Mouse (Mus musculus) kidney, embryonic 15.5 days (tissue): ENCODE measurements around the gene Pamr1. TPM values are rescaled to one million over a fixed set of nuclear protein-coding genes. Genes with fewer than 3 reads are reported as not detected.

Experiments used
- ATAC-seq: fragments of 200-750 bp; cut with Nextera tagmentation; replicated peaks from 2 replicates; pipeline ENCODE4 v1.8.0; 2017; ENCODE audit warnings: moderate TSS enrichment; ENCODE audit not compliant: low FRiP score
- H3K27ac ChIP-seq: fragments of 300-500 bp; sonication (generic); 2 replicates; pipeline ENCODE4 v1.5.1; 2015; ENCODE audit warnings: mild to moderate bottlenecking, inconsistent platforms
- H3K27me3 ChIP-seq: fragments of 300-500 bp; sonication (generic); 2 replicates; pipeline ENCODE4 v1.6.1; 2015; ENCODE audit warnings: inconsistent platforms
- H3K36me3 ChIP-seq: fragments of 300-500 bp; sonication (generic); 2 replicates; pipeline ENCODE4 v1.6.1; 2015; ENCODE audit warnings: inconsistent platforms
- H3K4me1 ChIP-seq: fragments of 300-500 bp; sonication (generic); 2 replicates; pipeline ENCODE4 v1.6.1; 2015; ENCODE audit warnings: inconsistent platforms
- H3K4me2 ChIP-seq: fragments of 300-500 bp; sonication (generic); 2 replicates; pipeline ENCODE4 v1.6.1; 2015; ENCODE audit warnings: moderate library complexity, mild to moderate bottlenecking, inconsistent platforms
- H3K4me3 ChIP-seq: fragments of 300-500 bp; sonication (generic); replicated peaks from 2 replicates; pipeline ENCODE4 v1.5.1; 2015; ENCODE audit warnings: mild to moderate bottlenecking, inconsistent platforms
- H3K9ac ChIP-seq: fragments of 300-500 bp; sonication (generic); 2 replicates; pipeline ENCODE4 v1.6.1; 2015; ENCODE audit warnings: mild to moderate bottlenecking, inconsistent platforms
- H3K9me3 ChIP-seq: fragments of 300-500 bp; sonication (generic); replicated peaks from 2 replicates; pipeline ENCODE4 v1.6.1; 2016; ENCODE audit warnings: inconsistent platforms
- WGBS: fragments of 180-500 bp; shearing (Covaris S2); methylation state at CpG from one replicate; pipeline ENCODE4 v1.1.7; 2015; ENCODE audit warnings: mixed read lengths; 5-methylcytosine and 5-hydroxymethylcytosine counted together
- polyA plus RNA-seq: library from polyadenylated mRNA; unstranded; fragments of >200 nt; fragmentation: Nextera tagmentation; extraction: Ambion mirVana; gene quantifications from 2 replicates; pipeline ENCODE4 v1.2.1, GENCODE M21; 2015

Pamr1 gene
- polyA plus RNA-seq: 26.0 and 27.9 TPM in 2 replicates

DNA sequence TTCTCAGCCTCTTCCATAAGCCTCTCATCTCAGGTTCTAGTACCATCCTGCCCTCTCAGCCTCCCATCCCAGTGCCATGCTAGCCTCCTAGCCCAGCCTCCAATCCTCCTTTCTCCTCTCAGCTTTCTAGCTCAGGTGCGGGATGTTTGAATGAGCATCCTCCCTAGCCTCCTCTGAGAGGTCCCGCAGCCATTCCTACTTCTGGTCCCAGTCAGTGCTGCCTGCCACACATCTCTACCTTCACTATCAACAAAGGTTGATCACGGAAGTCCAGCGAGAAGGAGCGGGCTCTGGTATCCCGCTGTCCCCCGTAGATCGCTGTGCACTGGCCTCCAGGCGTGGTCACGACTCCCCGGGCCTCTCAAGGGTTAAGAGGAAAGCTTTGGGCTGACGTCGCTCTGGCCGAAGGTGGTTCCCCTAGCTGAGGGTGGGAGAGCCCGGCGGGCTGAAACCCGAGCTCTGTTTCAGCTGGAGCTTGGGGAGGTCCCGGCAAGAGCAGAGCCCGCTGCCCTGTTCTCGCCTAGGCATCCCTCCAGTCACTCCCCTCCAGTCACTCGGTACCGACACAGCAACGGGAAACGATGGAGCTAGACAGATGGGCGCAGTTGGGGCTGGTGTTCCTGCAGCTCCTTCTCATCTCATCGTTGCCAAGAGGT is at the start of gene Pamr1:
Pamr1 (plus strand) TSS at position 402 of the 656 bp plus-strand sequence.
- peaks cover 12% of the 10 kb centered on the region for H3K27me3 ChIP-seq
- peak within 1 kb of the TSS; percentile 75 for H3K4me2 ChIP-seq
- no peaks in the 10 kb centered on the region for H3K9me3 ChIP-seq
- ATAC-seq: peak; percentile 84
- peak within 1 kb of the TSS; percentile 44 for H3K4me3 ChIP-seq
- WGBS: under 1% methylated on average over 26 of the region's 26 CpGs
- no peaks in the 10 kb centered on the region for H3K36me3 ChIP-seq
- peaks cover 45% of the 10 kb centered on the region for H3K4me1 ChIP-seq
- H3K9ac ChIP-seq: peak within 1 kb of the TSS; percentile 15; the same call in 1 of the 2 replicates
- H3K27ac ChIP-seq: peak within 1 kb of the TSS; percentile 84

DNA sequence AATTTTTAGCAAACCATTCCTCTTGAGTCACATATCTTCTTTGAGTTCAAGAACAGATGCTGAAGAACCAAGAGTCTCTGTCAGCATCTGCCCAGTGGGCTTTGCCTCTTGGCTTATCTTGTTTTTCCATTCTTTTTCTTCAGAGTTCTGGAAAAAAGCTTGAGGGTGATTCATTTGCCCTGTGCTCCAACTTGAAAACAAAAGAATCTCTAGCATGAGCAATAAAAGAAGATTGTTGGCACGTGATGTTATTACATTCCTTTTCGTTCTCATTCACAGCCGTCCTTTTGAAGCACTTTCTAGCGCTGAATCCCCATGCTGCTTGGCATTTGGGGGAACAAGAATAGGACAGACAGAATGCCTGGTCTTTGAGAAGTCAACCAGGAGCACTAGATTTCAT is 42.2 kb upstream of the Pamr1 start:
- H3K4me1 ChIP-seq: no peaks in the 10 kb centered on the region
- no peak overlapping the region for H3K4me2 ChIP-seq
- no peaks in the 10 kb centered on the region for H3K9me3 ChIP-seq
- H3K27ac ChIP-seq: no peak overlapping the region
- 53% methylated on average over 4 of the region's 4 CpGs for WGBS
- H3K36me3 ChIP-seq: no peaks in the 10 kb centered on the region
- no peak overlapping the region for H3K4me3 ChIP-seq
- ATAC-seq: no peak
- no peaks in the 10 kb centered on the region for H3K27me3 ChIP-seq
- H3K9ac ChIP-seq: no peak overlapping the region

DNA sequence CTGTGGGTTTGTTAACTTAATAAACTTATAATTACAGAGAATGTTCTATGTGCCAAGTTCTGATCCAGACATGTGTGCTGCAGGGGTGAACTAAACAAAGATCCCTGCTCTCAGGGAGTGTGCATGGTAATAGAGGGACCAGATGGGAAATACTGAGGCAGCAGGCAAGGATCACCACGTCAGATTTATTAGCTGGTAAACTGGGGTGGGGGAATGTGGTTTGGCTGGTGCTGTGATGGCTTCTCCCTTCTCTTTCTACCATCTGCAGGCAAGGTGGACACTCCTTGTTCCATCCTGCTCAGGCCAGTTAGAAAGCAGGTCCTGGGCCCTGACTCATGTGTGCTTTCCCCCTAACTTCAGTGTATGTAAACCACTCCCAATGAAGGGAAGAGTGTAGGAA is 41.7 kb upstream of the Pamr1 start:
- H3K4me2 ChIP-seq: no peak overlapping the region
- no peaks in the 10 kb centered on the region for H3K4me1 ChIP-seq
- no peak overlapping the region for H3K4me3 ChIP-seq
- 14% methylated on average over 1 of the region's 1 CpGs for WGBS
- H3K9ac ChIP-seq: no peak overlapping the region
- no peaks in the 10 kb centered on the region for H3K9me3 ChIP-seq
- no peaks in the 10 kb centered on the region for H3K27me3 ChIP-seq
- no peaks in the 10 kb centered on the region for H3K36me3 ChIP-seq
- H3K27ac ChIP-seq: no peak overlapping the region
- no peak for ATAC-seq

DNA sequence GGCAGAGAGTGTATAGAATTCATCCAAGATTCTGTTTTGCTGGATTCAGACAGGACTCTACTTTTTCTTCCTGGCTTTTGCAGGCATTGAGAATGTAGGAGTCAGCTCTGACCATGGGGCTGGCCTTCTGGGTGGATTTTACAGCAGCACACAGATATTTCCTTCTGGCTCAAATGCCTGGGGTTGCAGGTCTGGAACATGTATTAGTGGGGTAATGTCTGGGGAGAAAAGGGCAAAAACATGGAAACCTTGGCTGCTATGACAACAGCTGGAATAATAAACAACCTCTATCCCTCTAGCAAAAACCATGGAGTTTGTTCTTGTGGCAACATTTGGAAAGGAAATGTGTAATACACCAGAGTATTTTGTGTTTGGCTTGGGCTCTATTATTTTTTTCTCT is 29.9 kb upstream of the Pamr1 start:
- ATAC-seq: no peak
- Histone ChIP-seq H3K36me3 (no peaks in the 10 kb centered on the region), H3K4me2 (no peak overlapping the region), H3K27me3 (no peaks in the 10 kb centered on the region), H3K4me1 (no peaks in the 10 kb centered on the region), H3K9me3 (no peaks in the 10 kb centered on the region), H3K27ac (no peak overlapping the region), H3K4me3 (no peak overlapping the region), H3K9ac (no peak overlapping the region)

DNA sequence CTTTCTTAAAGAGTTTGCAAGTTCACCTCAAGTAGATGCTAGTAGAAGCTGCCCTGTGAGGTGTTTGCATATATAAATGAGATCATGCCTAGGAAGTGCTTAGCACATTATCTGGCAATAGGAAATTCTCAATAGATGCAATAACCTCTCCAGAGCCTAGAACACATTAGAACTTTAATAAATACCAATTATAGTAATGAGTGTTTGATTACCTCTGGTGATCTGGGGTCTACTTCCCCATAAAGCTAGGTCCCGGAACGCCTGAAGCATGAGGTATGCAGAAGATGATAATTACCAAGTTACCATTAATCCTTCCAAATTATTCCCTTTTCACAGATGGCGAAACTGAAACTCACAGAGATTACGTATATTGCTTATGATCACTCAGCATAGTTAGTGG is 22.2 kb upstream of the Pamr1 start:
- 88% methylated on average over 4 of the region's 4 CpGs for WGBS
- H3K4me3 ChIP-seq: no peak overlapping the region
- H3K4me1 ChIP-seq: no peaks in the 10 kb centered on the region
- ATAC-seq: no peak
- no peak overlapping the region for H3K4me2 ChIP-seq
- no peak overlapping the region for H3K9ac ChIP-seq
- no peak overlapping the region for H3K27ac ChIP-seq
- H3K36me3 ChIP-seq: no peaks in the 10 kb centered on the region
- H3K9me3 ChIP-seq: no peaks in the 10 kb centered on the region
- H3K27me3 ChIP-seq: no peaks in the 10 kb centered on the region

DNA sequence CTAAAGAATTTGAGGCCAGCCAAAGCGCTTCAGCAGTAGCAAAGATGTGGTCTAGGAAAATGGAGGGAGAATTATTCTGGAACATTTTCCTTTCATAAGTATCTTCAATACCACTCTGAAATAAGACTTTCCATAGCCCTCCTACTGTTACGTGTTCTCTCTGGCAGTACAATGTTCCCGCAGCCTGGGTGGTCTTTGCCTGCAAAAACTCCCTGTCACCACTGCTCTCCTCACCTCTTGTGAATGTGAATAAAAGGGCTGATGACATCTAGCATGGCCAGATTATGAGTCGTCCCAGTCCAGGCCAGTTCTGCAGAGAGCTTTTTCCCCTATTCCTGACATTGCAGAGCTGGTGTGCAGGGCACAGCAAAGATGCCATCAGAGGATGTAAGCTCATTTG is 16.4 kb upstream of the Pamr1 start:
- Histone ChIP-seq H3K27ac (no peak overlapping the region), H3K4me1 (no peaks in the 10 kb centered on the region), H3K9ac (no peak overlapping the region), H3K27me3 (0 out of 2 replicates have a peak, but pooled peaks cover 5% of the 10 kb centered on the region), H3K36me3 (no peaks in the 10 kb centered on the region), H3K9me3 (no peaks in the 10 kb centered on the region), H3K4me2 (no peak overlapping the region), H3K4me3 (no peak overlapping the region)
- no peak for ATAC-seq
- 78% methylated on average over 4 of the region's 4 CpGs for WGBS

DNA sequence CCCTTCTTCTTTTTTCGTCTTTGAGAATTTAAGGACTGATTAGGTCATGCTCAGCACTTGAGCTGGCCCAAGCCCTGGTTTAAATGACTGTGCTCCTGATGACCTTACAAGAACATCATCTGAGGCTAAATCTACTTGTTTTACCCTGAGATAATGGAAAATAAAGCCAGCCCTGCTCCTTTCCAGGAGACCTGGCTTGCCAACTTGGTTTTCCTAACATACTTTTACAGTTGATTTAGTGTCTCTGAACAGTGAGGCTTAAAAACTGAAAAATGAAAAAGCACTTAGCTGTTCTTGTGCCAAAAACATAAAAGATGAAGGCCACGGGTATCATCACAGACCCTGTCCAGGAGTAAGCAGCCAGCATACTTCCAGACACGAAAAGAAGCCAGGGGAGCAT is 13.0 kb upstream of the Pamr1 start:
- Histone ChIP-seq H3K27me3 (peaks cover 18% of the 10 kb centered on the region; the same call in 1 of the 2 replicates), H3K4me2 (no peak overlapping the region), H3K4me3 (no peak overlapping the region), H3K4me1 (peaks cover 12% of the 10 kb centered on the region), H3K27ac (no peak overlapping the region), H3K36me3 (no peaks in the 10 kb centered on the region), H3K9ac (no peak overlapping the region), H3K9me3 (no peaks in the 10 kb centered on the region)
- 68% methylated on average over 3 of the region's 3 CpGs for WGBS
- no peak for ATAC-seq

DNA sequence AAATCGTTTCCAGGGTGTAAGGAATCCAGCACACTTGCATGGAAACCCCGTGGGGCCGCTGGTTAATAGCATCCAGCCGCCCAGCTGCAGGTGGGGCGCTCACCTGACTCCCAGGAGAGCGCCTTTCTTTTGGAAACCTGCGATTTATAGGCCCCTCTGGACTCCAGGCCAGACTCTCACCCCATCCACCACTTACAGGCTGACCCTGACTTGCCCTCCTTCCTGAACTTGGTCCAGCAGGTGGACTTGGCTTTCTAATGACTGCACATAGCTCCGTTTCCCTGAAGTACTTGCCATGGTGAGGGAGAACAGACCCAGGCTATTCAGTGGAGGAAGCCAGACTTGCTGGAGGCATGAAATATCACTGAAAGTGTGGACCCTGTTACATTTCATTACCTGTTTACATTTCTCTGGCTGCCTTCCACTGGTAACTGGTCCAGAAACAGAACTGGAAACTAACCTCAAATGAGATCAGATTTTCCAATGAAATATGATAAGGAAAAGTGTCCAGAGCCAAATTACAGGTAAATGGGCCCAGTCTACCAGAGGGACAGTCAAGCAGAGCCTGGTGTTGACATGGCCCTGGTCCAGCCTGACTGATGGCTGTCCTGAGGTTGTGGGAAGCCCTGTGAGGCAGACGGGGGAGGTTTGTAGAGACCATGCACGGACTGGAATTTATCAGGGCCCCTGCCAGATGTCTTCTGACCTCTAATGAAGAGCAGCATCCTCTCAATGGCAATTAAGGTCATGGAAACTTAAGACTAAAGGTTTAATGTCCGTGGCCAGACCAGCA is 9.2 kb upstream of the Pamr1 start:
- 30% methylated on average over 11 of the region's 11 CpGs for WGBS
- Histone ChIP-seq H3K4me1 (peaks cover 12% of the 10 kb centered on the region), H3K36me3 (no peaks in the 10 kb centered on the region), H3K9me3 (no peaks in the 10 kb centered on the region), H3K9ac (no peak overlapping the region), H3K4me2 (no peak overlapping the region), H3K27me3 (peaks cover 18% of the 10 kb centered on the region; the same call in 1 of the 2 replicates), H3K4me3 (no peak overlapping the region), H3K27ac (no peak overlapping the region)
- 0 out of 2 replicates have a peak, but pooled peaks have one; percentile 25 for ATAC-seq

DNA sequence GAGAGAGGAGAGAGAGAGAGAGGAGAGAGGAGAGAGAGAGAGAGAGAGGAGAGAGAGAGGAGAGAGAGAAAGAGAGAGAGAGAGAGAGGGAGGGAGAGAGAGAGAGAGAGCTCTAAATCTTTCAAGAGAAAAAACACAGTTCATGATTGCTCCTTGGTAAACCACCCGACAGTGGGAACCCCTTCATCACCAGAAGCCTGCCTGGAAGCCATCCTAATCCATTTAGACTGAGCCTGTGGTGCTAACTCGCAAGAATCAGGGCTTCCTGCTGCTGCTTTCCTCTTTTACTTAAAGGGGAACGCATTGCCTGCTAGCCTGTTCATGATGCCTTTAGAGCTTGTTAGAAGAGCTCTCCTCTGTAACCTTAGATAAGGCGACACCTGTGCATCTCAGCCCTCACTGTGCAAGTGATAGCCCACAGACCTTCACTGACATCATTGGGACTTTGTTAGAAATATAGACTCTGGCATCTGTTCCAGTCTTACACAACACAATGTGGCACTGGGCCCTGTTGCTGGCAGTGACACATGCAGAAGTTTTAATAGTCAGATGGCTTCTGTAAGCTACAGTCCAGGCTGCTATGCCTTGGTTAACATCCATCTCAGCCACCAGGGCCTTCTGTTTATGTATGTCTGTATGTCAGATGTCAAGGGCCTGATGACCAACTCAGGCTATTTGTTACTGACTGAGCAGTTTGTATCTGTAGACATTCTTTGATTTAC is 8.2 kb upstream of the Pamr1 start:
- H3K4me1 ChIP-seq: peaks cover 12% of the 10 kb centered on the region
- no peak overlapping the region for H3K4me2 ChIP-seq
- H3K9me3 ChIP-seq: no peaks in the 10 kb centered on the region
- H3K27me3 ChIP-seq: peaks cover 18% of the 10 kb centered on the region; the same call in 1 of the 2 replicates
- no peak overlapping the region for H3K27ac ChIP-seq
- no peaks in the 10 kb centered on the region for H3K36me3 ChIP-seq
- 43% methylated on average over 4 of the region's 4 CpGs for WGBS
- no peak for ATAC-seq
- H3K4me3 ChIP-seq: no peak overlapping the region
- no peak overlapping the region for H3K9ac ChIP-seq

DNA sequence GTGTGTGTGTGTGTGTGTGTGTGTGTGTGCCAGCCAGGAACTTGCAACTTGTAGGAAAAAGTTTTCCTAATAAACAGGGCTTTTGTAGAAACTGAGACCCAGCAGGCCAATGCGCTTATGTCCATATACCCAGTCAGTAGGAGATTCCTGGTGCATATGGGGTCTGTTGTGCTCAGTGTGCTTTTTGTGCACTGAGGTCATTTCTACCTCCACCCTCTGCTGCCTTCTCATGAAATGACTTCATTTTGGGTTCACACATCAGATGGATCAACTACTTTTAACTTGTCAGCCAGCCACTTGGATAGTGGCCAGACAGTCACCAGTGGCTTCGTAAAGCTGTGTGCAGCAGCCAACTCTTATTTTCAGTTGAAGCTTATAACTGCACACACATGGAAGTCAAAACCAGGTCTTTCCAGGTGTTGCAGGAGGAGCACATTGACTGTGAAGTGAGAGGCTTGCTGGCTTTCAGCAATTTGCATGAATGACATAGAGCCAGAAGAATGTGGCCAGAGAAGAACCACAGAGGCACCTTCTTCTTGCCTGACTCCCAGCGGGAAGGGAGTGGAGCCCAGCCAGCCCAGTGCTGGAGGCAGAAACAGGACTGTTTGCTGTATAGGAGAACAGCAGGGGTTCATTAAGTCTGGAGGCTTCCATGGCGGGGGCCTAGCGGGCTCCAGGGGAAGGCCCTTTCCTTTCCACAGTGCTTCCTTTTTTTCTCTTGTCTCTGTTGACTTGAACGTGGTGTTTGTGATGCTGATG is 5.7 kb upstream of the Pamr1 start:
- H3K9me3 ChIP-seq: no peaks in the 10 kb centered on the region
- peaks cover 14% of the 10 kb centered on the region for H3K27me3 ChIP-seq
- WGBS: 59% methylated on average over 6 of the region's 6 CpGs
- peaks cover 12% of the 10 kb centered on the region for H3K4me1 ChIP-seq
- H3K4me2 ChIP-seq: no peak overlapping the region
- no peaks in the 10 kb centered on the region for H3K36me3 ChIP-seq
- H3K9ac ChIP-seq: no peak overlapping the region
- H3K4me3 ChIP-seq: no peak overlapping the region
- ATAC-seq: no peak
- no peak overlapping the region for H3K27ac ChIP-seq

DNA sequence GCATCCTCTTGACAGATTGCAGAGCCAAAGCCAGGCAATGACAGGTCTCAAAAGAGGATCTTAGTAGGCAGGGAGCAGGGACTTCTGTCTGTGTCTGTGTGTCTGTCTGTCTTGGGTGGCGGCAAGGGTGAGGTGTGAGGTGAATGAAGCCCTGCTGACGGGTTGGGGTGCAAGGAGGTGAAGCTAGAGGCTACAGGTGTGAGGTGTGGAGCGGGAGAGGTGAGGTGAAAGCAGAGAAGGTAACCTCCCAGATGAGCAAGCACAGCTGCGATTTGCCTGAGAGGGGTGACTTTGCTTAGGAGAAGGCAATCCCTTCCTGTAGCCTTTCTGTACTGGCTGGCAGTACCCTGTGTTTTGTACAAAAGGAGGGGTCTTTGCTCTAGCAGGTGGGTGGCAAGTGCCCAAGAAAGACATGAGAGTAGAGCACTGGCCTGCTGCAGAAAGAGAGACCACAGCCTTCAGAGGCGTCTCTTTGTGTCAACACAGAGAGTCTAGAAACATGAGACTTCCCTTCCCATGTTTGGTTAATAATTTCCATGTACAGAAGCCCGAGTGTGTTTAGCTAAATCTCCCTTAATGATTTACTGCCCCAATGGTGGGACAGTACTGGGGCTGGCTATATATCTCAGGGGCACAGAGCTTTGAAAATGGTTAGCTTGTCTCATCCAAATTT is 1.2 kb downstream of the Pamr1 start:
- Histone ChIP-seq H3K36me3 (no peaks in the 10 kb centered on the region), H3K9ac (no peak overlapping the region), H3K27ac (peak overlapping the region; percentile 84), H3K4me3 (peak overlapping the region; percentile 44), H3K9me3 (no peaks in the 10 kb centered on the region), H3K4me2 (peak overlapping the region; percentile 75), H3K27me3 (peaks cover 12% of the 10 kb centered on the region), H3K4me1 (peaks cover 45% of the 10 kb centered on the region)
- WGBS: 12% methylated on average over 6 of the region's 6 CpGs
- ATAC-seq: peak; percentile 83
